Comparison of ENCODE assay signal across 27 mouse cellular contexts in genomic region chr1:170416206-170416605, GRCm38 (mm10).
"Had no signal": no experiment of that assay in that cellular context is flagged by ENCODE, and none has a peak within 500 bp of the region (broad histone marks: within the 10 kb centered on the region; RNA-seq: fewer than 3 reads in every experiment).

No protein-coding gene starts in this region.

- ATAC-seq: forebrain, embryonic 13.5 days; forebrain, embryonic 14.5 days; forebrain, embryonic 15.5 days; forebrain, embryonic 16.5 days; forebrain, postnatal 0 days had no signal

- H3K4me1 ChIP-seq: embryonic facial prominence, embryonic 12.5 days; embryonic facial prominence, embryonic 13.5 days; embryonic facial prominence, embryonic 15.5 days had no signal

- H3K27me3 ChIP-seq: embryonic facial prominence, embryonic 12.5 days; embryonic facial prominence, embryonic 13.5 days; embryonic facial prominence, embryonic 15.5 days; forebrain, embryonic 12.5 days; forebrain, embryonic 13.5 days; forebrain, embryonic 15.5 days had no signal

- H3K9ac ChIP-seq: embryonic facial prominence, embryonic 12.5 days; embryonic facial prominence, embryonic 13.5 days; embryonic facial prominence, embryonic 15.5 days; forebrain, embryonic 12.5 days; forebrain, embryonic 13.5 days; forebrain, embryonic 15.5 days; forebrain, postnatal 0 days had no signal

- H3K27ac ChIP-seq: embryonic facial prominence, embryonic 10.5 days; embryonic facial prominence, embryonic 12.5 days; embryonic facial prominence, embryonic 13.5 days; embryonic facial prominence, embryonic 15.5 days; forebrain, embryonic 12.5 days; forebrain, embryonic 13.5 days; forebrain, embryonic 15.5 days; gastrocnemius, adult 2 months; heart, adult 2 months; heart, embryonic 10.5 days had no signal

- H3K4me3 ChIP-seq: embryonic facial prominence, embryonic 10.5 days; embryonic facial prominence, embryonic 12.5 days; embryonic facial prominence, embryonic 13.5 days; embryonic facial prominence, embryonic 15.5 days; erythroblast, embryonic 14.5 days; forebrain, embryonic 10.5 days; forebrain, embryonic 12.5 days; forebrain, embryonic 13.5 days; forebrain, embryonic 15.5 days; gastrocnemius, adult 2 months; heart, adult 2 months; heart, embryonic 10.5 days had no signal

- H3K36me3 ChIP-seq: embryonic facial prominence, embryonic 10.5 days; embryonic facial prominence, embryonic 12.5 days; embryonic facial prominence, embryonic 13.5 days; embryonic facial prominence, embryonic 15.5 days; forebrain, embryonic 10.5 days; forebrain, embryonic 12.5 days; forebrain, embryonic 15.5 days; heart, embryonic 10.5 days had no signal

- H3K4me2 ChIP-seq: embryonic facial prominence, embryonic 12.5 days; embryonic facial prominence, embryonic 13.5 days; embryonic facial prominence, embryonic 15.5 days; forebrain, embryonic 12.5 days; forebrain, embryonic 13.5 days; forebrain, embryonic 15.5 days had no signal

- H3K9me3 ChIP-seq: embryonic facial prominence, embryonic 10.5 days; embryonic facial prominence, embryonic 12.5 days; embryonic facial prominence, embryonic 13.5 days; embryonic facial prominence, embryonic 15.5 days; forebrain, embryonic 10.5 days; forebrain, embryonic 12.5 days; forebrain, embryonic 13.5 days; forebrain, embryonic 15.5 days; heart, embryonic 10.5 days had no signal

- DNase-seq: cerebellum, adult 8-10 months; cerebellum, adult 9-10 months; cerebellum, adult 9-11 months; cerebellum, postnatal 14 days; cerebellum, postnatal 25 days; cerebellum, postnatal 36 days; forebrain, postnatal 0 days; gastrocnemius, adult 2 months; gastrocnemius, postnatal 10 days; gastrocnemius, postnatal 14 days; gastrocnemius, postnatal 25 days; gastrocnemius, postnatal 36 days; heart, adult 11 months; heart, adult 18-20 months; heart, adult 2 months had no signal
